Mouse (Mus musculus): Measurements from ENCODE around the gene Gm13420. TPM values are rescaled to one million over a fixed set of nuclear protein-coding genes. Genes with fewer than 3 reads are reported as not detected.
"Not testable (repeated sequence)": the region's sequence is repeated elsewhere in the genome, so short reads cannot be mapped to it uniquely, and the experiment has no call there.

The Gm13420 gene
- total RNA-seq (2021) = 1 to 10 TPM; 2.1 to 2.5 TPM
- long read RNA-seq, experiment 1 = 0 reads
- long read RNA-seq, experiment 2 = 0 reads

- DNase-seq (ENCODE audit: low spot score in 2 of 2) = no peak
Measured at GRCm38 (mm10) chr2:29751497-29751896, at the start of gene Gm13420. Gene Gm13420, minus strand, starts transcription at chr2:29751685.

GRCm38 (mm10) chr2:29792772-29793487 is 41.4 kb upstream of the Gm13420 start:
- no peak for DNase-seq (ENCODE audit: low spot score in 2 of 2)

DNA sequence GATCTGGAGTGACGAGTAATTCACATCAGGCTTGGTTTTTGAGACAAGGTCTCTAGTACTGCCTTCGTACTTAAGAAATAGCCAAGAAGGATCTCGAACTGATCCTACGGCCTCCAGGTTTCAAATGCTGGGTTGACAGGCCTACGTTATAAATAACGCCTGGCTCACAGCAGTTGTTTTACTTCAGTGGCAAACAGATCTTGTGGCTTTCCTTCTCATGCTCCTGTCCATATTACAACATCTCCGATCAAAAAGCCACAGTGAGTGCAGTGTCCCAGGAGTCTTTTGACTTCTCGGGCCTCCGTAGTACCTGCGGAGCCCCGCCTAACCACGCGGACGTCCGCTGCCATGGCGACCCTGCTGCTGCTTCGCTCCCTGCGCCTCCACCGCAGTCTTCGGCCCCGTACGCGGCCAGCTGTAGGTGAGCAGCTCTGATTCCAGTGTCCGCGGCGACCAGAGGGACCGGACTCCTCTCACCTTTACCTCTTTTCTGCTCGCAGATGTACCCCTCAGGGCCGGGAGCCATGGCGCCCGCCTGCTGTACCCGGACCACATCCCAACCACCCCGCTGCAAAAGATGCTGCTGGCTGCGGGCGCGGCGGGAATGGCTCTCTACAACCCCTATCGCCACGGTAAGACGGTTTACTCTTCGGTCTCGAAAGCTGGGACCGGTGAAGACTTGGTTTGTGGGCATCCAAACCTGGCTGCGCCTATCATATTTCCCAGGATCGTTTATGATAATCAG is 36.6 kb upstream of the Gm13420 start, which contains the start of gene Trub2:
Gene Trub2, minus strand, starts transcription at position 566 of the 745 bp plus-strand sequence.
- DNase-seq (ENCODE audit: low spot score in 2 of 2) = peak; percentile 85 to 93

DNA sequence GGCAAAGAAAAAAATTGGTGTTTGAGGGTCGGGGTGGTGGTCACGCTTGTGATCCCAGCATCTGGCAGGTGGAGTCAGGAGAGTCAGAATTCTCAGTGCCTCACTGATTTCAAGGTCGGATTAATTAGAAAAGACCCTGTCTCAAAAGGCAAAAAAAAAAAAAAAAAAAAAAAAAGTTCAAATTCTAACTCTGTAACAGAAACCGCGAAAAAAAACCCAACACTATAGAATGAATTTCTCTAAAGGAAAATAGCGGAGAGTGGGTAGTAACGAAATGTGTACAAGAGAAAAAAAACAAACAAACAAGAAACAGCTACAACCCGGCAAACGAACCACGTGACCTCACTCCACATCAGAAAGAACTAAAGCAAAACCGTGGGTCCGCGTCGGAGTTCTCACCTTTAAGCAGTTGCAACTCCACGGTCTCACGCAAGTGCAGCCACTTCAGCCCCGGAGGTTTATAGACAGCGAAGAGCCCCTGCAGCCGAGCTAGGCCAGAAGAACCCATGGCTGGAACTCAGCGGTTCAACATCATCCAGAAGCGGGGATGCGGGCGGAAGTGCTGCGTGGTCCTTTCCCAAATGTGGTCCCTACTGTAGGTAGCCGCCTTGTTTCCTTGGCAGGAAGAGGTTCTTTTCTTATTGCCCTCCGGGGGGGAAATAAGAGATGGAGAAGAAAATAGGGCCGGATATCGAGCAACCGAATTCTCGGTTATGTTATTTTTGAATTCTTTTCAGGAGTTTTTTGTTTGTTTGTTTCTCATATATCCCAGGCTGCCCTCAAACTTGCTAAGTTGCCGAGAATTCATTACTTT is 35.8 kb upstream of the Gm13420 start, which contains the start of gene Coq4:
Gene Coq4, plus strand, starts transcription at position 390 of the 814 bp plus-strand sequence.
- DNase-seq (ENCODE audit: low spot score in 2 of 2) = peak; percentile 91 to 93

- no peak for DNase-seq (ENCODE audit: low spot score in 2 of 2)
Measured at GRCm38 (mm10) chr2:29784290-29784689, 32.8 kb upstream of the Gm13420 start.

DNA sequence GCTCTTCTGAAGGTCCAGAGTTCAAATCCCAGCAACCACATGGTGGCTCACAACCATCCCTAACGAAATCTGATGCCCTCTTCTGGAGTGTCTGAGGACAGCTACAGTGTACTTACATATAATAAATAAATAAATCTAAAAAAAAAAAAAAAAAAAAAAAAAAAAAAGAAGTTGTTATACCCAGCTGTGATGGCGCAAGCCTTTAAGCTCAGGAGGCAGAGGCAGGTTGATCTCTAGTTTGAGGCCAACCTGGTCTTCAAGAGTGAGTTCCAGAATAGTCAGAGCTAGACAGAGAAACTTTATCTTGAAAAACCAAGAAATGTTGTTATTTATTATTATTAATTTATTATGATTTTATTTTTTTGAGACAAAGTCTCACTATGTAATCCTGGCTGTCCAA is 29.8 kb upstream of the Gm13420 start:
- not testable (repeated sequence) for DNase-seq (ENCODE audit: low spot score in 2 of 2)

- DNase-seq (ENCODE audit: low spot score in 2 of 2) = no peak
Measured at GRCm38 (mm10) chr2:29773323-29773722, 21.8 kb upstream of the Gm13420 start.

DNA sequence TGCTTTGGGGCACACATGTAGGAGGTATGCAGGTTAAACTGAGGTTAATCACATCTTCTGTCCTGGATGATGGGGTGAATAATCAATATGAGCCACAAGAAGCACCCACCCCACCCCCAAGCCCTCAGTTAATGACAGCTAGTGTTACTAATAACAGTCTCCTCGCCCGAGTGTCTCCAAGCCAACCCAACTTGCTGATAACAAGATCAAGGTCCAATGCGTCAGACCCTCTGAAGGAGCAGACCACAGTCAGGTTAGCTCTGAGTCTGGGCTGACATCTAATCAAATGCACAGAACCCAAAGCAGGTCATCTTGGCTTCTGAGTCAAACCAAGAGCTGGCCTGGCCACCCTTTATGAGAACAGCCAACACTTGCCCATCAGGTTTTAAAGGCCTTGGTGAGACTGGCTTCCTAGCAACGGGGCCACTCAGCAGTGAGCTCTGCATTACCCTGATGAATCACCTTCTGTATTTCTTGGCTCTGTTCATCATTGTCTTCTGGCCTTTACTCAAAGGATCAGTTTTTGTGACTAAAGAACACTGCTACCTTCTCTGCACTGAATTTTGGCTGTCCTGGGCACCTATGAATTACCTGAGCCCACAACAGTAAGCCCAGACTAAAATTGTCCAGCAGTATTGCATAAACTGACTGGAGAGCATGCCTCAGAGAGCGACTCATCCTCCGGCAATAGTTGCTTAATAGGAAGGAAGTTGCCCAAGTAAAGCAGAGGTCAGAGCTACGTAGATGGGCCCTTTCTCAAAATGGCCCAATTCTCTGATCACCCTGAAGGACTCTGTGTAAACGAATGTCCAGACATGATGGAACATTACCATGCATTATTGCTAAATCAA is 20.4 kb upstream of the Gm13420 start:
- no peak for DNase-seq (ENCODE audit: low spot score in 2 of 2)

DNA sequence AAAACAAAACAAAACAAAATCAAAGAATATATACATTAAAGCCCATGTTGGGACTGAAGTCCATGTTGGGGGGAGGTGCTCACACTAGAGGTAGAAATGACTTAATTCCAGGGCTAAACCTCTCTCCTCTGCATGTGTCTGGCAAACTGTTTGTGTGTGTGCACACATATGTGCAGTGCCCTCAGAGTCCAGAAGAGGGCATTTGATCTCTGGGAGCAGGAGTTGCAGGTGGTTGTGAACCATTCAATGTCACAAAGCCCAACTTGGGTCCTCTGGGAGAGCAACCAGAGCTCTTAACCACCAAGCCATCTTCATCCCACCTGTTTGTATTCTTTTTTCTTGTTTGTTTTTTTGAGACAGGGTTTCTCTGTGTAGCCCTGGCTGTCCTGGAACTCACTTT is 18.7 kb upstream of the Gm13420 start:
- no peak for DNase-seq (ENCODE audit: low spot score in 2 of 2)

GRCm38 (mm10) chr2:29768901-29769300 is 17.4 kb upstream of the Gm13420 start:
- DNase-seq (ENCODE audit: low spot score in 2 of 2) = no peak

- DNase-seq (ENCODE audit: low spot score in 2 of 2) = no peak
Measured at GRCm38 (mm10) chr2:29767976-29768709, 16.7 kb upstream of the Gm13420 start.

DNA sequence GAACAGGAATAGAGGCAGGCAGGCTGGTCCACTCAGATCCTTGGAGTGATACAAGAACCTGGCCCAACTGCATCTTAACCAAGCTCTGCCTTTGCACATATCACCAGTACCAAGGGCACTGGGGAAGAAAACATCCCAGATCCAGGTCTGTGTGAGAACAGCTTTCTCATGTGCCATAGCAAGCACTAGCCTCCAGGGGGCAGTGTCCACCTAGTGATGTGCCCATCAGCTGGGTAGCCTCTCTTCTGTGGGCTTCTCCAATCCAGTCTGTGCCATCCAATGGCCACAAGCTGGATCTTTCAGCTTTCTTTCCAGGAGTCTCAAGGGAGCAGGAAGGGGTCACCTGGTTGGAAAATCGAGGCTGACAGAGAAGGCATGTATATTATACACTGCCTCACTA is 13.3 kb upstream of the Gm13420 start:
- DNase-seq (ENCODE audit: low spot score in 2 of 2) = peak; percentile 42 to 65

DNA sequence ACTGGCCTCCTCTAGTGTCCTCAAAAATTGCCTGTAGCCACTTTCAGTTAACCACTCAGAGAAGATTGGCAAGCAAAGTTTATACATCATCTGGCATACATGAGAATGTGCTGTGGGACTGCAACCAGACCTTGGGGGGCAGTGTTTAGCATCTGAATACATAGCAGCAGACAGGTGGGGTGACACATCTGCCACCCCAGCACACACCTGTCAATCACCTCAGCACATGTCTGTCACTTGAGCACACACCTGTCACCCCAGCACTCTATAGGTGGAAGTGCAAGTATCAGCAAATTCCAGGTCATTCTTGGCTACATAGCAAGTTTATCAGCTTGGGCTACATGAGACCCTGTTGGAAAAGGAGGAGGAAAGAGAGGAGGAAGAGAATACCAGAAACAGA is 4.2 kb upstream of the Gm13420 start:
- DNase-seq (ENCODE audit: low spot score in 2 of 2) = no peak

GRCm38 (mm10) chr2:29752397-29752796 is 912 bp upstream of the Gm13420 start:
- no peak for DNase-seq (ENCODE audit: low spot score in 2 of 2)

GRCm38 (mm10) chr2:29748499-29748898 is 3.0 kb downstream of the Gm13420 start:
- DNase-seq (ENCODE audit: low spot score in 2 of 2) = no peak

GRCm38 (mm10) chr2:29747852-29748251 is 3.6 kb downstream of the Gm13420 start:
- DNase-seq (ENCODE audit: low spot score in 2 of 2) = no peak

DNA sequence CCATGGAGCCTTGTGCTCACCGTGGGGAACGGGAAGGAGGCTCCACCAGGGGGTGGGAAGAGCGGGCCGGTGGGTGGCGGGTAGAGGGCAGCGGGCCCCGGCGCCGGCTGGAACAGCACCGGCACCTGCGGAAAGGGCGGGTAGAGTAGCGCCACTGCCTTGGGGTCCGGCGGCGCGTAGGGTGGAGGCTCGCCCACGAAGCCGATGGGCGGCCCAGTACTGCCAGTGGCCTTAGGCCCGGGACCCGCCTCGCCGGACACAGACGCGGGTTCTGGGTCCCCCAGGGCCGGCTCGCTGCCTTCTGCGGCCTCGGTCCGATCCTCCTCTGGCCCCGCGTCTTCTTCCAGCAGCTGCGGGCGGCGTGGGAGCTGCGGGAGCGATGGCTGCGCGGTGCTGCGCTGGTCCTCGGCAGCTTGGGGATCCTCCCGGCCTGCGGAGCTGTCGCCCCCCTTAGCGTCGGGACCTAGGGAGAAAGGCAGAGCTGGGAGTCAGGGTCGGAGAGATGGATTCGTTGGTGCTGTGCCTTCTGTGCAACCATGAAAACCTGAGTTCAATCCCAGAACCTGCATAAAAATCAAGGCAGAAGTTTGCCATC is 4.2 kb downstream of the Gm13420 start:
- DNase-seq (ENCODE audit: low spot score in 2 of 2) = no peak

- no peak for DNase-seq (ENCODE audit: low spot score in 2 of 2)
Measured at GRCm38 (mm10) chr2:29744256-29744655, 7.2 kb downstream of the Gm13420 start.

DNA sequence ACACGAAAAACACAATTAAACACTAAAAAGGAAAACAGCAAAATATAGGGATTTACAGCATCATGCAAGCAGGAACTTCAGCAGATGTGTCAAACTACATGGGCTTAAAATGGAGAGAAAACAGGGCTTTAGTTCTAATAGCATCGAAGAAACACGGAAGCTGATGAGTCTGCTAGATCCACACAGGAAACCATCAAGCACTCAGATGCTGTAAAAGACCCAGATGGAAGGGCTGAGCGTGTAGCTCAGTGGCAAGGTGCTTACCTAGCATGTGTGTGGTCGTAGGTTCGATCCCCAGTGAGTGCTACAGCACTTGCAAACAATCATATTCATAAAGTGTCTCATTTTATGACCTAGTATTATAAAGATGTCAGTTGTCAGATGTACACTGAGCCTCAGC is 10.3 kb downstream of the Gm13420 start:
- no peak for DNase-seq (ENCODE audit: low spot score in 2 of 2)
